Mouse (Mus musculus) forebrain, embryonic 14.5 days (tissue): ENCODE data around the gene Dguok. TPM values are rescaled to one million over a fixed set of nuclear protein-coding genes. Genes with fewer than 3 reads are reported as not detected.
A peak's percentile ranks its signal among the peaks of the same experiment; 100 is the strongest.

Source experiments
- ATAC-seq: fragments of 200-750 bp; cut with Nextera tagmentation; 2 replicates; pipeline ENCODE4 v1.8.0; 2017; ENCODE audit warnings: mild to moderate bottlenecking, moderate library complexity
- DNase-seq: peaks from one replicate; pipeline ENCODE4 v3.0.0-alpha.2; 2015; ENCODE audit warnings: low spot score
- H3K27ac ChIP-seq: fragments of 300-500 bp; sonication (generic); 2 replicates; pipeline ENCODE4 v1.5.1; 2014; ENCODE audit warnings: low read depth, mild to moderate bottlenecking, control low read depth, low read length, moderate library complexity
- H3K27me3 ChIP-seq: fragments of 300-500 bp; sonication (generic); replicated peaks from 2 replicates; pipeline ENCODE4 v1.6.1; 2014; ENCODE audit warnings: low read length, control low read depth, mixed read lengths; ENCODE audit not compliant: control insufficient read depth, insufficient read depth
- H3K36me3 ChIP-seq: fragments of 300-500 bp; sonication (generic); 2 replicates; pipeline ENCODE4 v1.6.1; 2014; ENCODE audit warnings: low read length, control low read depth; ENCODE audit not compliant: control insufficient read depth, insufficient read depth
- H3K4me1 ChIP-seq: fragments of 300-500 bp; sonication (generic); 2 replicates; pipeline ENCODE4 v1.6.1; 2014; ENCODE audit warnings: antibody characterized with exemption, low read length, control low read depth; ENCODE audit not compliant: control insufficient read depth, insufficient read depth
- H3K4me2 ChIP-seq: fragments of 300-500 bp; sonication (generic); 2 replicates; pipeline ENCODE4 v1.6.1; 2014; ENCODE audit warnings: mild to moderate bottlenecking, control low read depth, low read length
- H3K4me3 ChIP-seq: fragments of 300-500 bp; sonication (generic); 2 replicates; pipeline ENCODE4 v1.5.1; 2014; ENCODE audit warnings: low read depth, low read length, control low read depth
- H3K9ac ChIP-seq: fragments of 300-500 bp; sonication (generic); 2 replicates; pipeline ENCODE4 v1.6.1; 2014; ENCODE audit warnings: mild to moderate bottlenecking, low read length, control low read depth, moderate library complexity
- H3K9me3 ChIP-seq: fragments of 300-500 bp; sonication (generic); replicated peaks from 2 replicates; pipeline ENCODE4 v1.6.1; 2016; ENCODE audit warnings: low read length, control low read depth, mixed read lengths; ENCODE audit not compliant: control insufficient read depth
- WGBS: fragments of 180-500 bp; shearing (Covaris S2); extraction: QIAGEN DNeasy Blood & Tissue Kit; methylation state at CpG from one replicate; pipeline ENCODE4 v1.1.7; 2014; 5-methylcytosine and 5-hydroxymethylcytosine counted together
- polyA plus RNA-seq: library from polyadenylated mRNA; unstranded; fragments of >200 nt; fragmentation: Nextera tagmentation; extraction: Ambion mirVana; gene quantifications from 2 replicates; pipeline ENCODE4 v1.2.1, GENCODE M21; 2014

Gene Dguok
- polyA plus RNA-seq, 1 experiment from 2014 or later: 71.1 TPM

DNA sequence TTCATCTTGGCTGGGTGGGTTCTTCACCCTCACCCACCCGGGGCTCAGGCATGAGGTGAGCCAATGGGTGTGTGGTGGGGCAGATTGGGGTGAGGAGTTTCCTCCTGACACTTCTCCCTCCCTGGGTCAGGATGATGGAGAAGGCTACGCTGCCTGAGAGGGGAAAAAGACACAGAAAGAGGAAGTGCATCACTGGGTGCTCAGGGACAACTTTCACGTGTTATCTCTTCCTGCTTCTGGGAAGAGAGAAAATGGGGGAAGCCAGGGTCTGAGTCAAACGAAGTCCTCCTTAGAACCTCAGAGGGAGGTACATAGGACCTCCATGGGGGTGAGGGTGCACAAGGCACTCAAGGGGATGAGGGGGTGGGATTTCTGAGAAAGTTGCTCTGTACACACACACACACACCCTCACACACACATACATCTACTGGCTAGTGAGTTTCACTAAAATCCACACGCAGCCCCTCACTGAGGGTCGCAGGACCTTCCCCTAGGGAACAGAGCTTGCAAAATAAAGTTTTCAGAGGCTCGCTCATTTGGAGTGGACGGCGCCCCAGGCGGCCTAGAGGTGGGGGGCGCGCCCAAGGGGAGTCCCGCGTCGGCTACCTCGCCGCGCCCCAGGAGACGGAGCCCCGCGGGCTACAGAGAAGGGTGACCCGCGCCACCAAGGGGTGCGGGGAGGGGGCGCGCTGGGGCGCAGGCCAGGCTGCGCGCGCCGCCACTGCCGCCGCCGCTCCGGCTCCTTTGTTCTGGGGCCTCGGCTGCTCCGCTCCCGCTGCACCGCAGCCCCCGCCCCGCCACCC lies 51.2 kb downstream of the Dguok start:
- peaks cover 46% of the 10 kb centered on the region for H3K4me1 ChIP-seq
- peak overlapping the region; percentile 84 for H3K4me3 ChIP-seq
- H3K36me3 ChIP-seq: peaks cover 14% of the 10 kb centered on the region; the same call in 1 of the 2 replicates
- ATAC-seq (peak; percentile 65; the same call in 1 of the 2 replicates), DNase-seq (peak; percentile 60)
- no peaks in the 10 kb centered on the region for H3K27me3 ChIP-seq
- peak overlapping the region; percentile 98 for H3K9ac ChIP-seq
- peak overlapping the region; percentile 97 for H3K27ac ChIP-seq
- 4% methylated on average over 20 of the region's 41 CpGs for WGBS
- peak overlapping the region; percentile 97 for H3K4me2 ChIP-seq
- H3K9me3 ChIP-seq: no peaks in the 10 kb centered on the region

GRCm38 (mm10) chr6:83453706-83454105 lies 53.1 kb downstream of the Dguok start:
- Histone ChIP-seq H3K4me2 (peak overlapping the region; percentile 97), H3K9ac (peak overlapping the region; percentile 98), H3K4me3 (peak overlapping the region; percentile 84), H3K9me3 (no peaks in the 10 kb centered on the region), H3K27ac (peak overlapping the region; percentile 24; the same call in 1 of the 2 replicates), H3K27me3 (no peaks in the 10 kb centered on the region), H3K4me1 (peaks cover 48% of the 10 kb centered on the region), H3K36me3 (peaks cover 28% of the 10 kb centered on the region)
- DNase-seq: no peak
- no peak for ATAC-seq
- 34% methylated on average over 11 of the region's 11 CpGs for whole genome bisulfite sequencing

DNA sequence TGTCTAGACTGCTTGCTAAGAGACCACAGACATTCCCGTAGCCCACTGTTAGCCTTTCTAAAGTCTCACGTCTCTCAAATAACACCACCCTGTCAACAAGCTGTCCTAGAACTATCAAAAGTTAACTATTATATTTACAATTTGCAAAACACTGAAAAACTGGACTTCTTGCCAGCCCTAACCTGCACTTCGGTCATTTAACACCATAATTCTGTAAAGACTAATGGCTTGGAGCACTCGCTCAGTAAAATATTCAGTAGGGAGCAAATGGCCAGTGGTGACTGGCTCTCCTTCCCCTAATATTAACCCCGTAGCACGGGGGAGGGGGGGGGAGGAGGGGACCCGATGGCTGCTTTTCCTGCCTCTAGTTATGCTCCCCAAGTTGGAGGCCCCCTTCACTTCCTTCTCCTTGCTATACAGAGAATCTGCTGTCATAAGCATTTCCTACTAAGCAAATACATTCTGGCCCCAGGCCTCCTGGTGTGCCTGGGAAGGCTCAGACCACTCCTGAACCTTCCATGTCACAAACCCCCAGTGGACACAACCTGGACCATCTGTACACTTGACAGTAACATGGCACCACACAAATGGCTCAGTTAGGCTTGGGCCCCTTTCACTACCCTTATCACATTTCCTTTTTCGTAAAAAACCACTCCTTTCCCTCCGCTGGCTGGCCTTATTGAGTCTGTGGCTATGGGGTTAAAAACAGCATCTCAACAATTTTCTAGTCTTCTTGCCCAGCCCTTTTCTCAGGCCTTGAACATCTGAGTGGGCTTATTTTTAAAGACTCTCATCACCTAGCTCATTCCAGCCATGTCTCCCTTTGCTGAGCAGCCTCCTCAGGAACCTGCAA lies 56.1 kb downstream of the Dguok start:
- Histone ChIP-seq H3K27ac (no peak overlapping the region), H3K9ac (0 out of 2 replicates have a peak overlapping the region, but pooled peaks have one; percentile 2), H3K27me3 (no peaks in the 10 kb centered on the region), H3K4me2 (0 out of 2 replicates have a peak overlapping the region, but pooled peaks have one; percentile 33), H3K4me1 (peaks cover 51% of the 10 kb centered on the region), H3K36me3 (peaks cover 39% of the 10 kb centered on the region), H3K9me3 (no peaks in the 10 kb centered on the region), H3K4me3 (no peak overlapping the region)
- DNase-seq: no peak
- WGBS: 84% methylated on average over 9 of the region's 9 CpGs
- no peak for ATAC-seq

- 82% methylated on average over 3 of the region's 3 CpGs for WGBS
- H3K27me3 ChIP-seq: no peaks in the 10 kb centered on the region
- H3K4me3 ChIP-seq: no peak overlapping the region
- H3K4me2 ChIP-seq: no peak overlapping the region
- H3K9me3 ChIP-seq: no peaks in the 10 kb centered on the region
- no peak for DNase-seq
- no peak overlapping the region for H3K27ac ChIP-seq
- peaks cover 54% of the 10 kb centered on the region for H3K4me1 ChIP-seq
- H3K9ac ChIP-seq: no peak overlapping the region
- H3K36me3 ChIP-seq: peaks cover 49% of the 10 kb centered on the region
- no peak for ATAC-seq
Measured at GRCm38 (mm10) chr6:83449440-83449839, 57.3 kb downstream of the Dguok start.

DNA sequence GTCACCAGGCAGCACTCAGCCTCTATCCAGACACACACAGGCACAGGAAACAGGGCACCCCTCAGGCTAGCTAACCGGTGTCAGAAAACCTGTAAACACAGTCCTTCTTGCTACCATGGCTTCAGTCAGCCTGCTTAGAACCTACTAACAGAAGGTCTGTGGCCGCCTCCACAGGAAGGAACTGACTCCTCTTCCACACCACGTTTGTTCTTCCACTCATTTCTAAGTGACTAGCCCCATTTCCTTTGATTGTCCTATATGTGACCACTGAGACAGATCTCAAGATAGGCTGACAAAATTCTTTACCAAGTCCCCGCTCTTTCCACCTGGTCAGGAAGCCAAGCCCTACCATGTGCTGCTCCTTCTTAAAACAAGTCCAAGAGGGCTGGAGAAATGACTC lies 57.9 kb downstream of the Dguok start:
- WGBS: 85% methylated on average over 4 of the region's 4 CpGs

GRCm38 (mm10) chr6:83447031-83447430 lies 59.7 kb downstream of the Dguok start:
- no peak overlapping the region for H3K4me3 ChIP-seq
- no peaks in the 10 kb centered on the region for H3K27me3 ChIP-seq
- H3K27ac ChIP-seq: no peak overlapping the region
- peaks cover 56% of the 10 kb centered on the region for H3K4me1 ChIP-seq
- 87% methylated on average over 7 of the region's 7 CpGs for WGBS
- H3K36me3 ChIP-seq: peaks cover 48% of the 10 kb centered on the region
- H3K9ac ChIP-seq: no peak overlapping the region
- no peak for DNase-seq
- no peak for ATAC-seq
- no peak overlapping the region for H3K4me2 ChIP-seq
- no peaks in the 10 kb centered on the region for H3K9me3 ChIP-seq

More for the DNA sequence above, 57.9 kb downstream of the Dguok start:
- peaks cover 49% of the 10 kb centered on the region for H3K36me3 ChIP-seq
- DNase-seq (no peak), ATAC-seq (no peak)
- H3K27me3 ChIP-seq: no peaks in the 10 kb centered on the region
- peaks cover 54% of the 10 kb centered on the region for H3K4me1 ChIP-seq
- H3K9me3 ChIP-seq: no peaks in the 10 kb centered on the region
- H3K4me3 ChIP-seq: no peak overlapping the region
- H3K4me2 ChIP-seq: no peak overlapping the region
- no peak overlapping the region for H3K27ac ChIP-seq
- no peak overlapping the region for H3K9ac ChIP-seq

DNA sequence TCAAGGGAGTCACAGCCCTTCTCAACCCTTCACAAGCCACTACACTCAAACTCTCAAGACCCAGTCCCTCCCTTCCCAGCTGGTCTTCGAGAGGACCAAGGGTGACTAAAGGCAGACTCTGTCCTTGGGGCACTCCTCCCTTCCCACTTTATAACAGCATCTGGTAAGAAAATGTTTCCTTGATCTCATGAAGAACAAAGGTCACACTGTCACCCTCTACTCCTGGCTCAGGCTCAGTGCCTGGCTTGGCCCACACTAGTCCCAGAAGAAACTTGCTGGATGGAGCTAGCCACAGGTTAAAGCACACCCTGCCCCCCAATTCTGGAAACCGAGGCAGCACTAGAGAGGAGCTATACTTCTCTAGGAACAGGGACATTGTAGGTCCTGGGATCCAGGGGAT lies 61.0 kb downstream of the Dguok start:
- WGBS: 91% methylated on average over 2 of the region's 2 CpGs
- DNase-seq: no peak
- Histone ChIP-seq H3K36me3 (peaks cover 37% of the 10 kb centered on the region), H3K4me2 (no peak overlapping the region), H3K4me1 (peaks cover 49% of the 10 kb centered on the region), H3K27ac (no peak overlapping the region), H3K9me3 (no peaks in the 10 kb centered on the region), H3K4me3 (no peak overlapping the region), H3K9ac (no peak overlapping the region), H3K27me3 (no peaks in the 10 kb centered on the region)
- no peak for ATAC-seq

GRCm38 (mm10) chr6:83443441-83444340 lies 63.1 kb downstream of the Dguok start:
- no peak overlapping the region for H3K4me3 ChIP-seq
- peak overlapping the region; percentile 68 for H3K27ac ChIP-seq
- peaks cover 23% of the 10 kb centered on the region for H3K36me3 ChIP-seq
- peak overlapping the region; percentile 36 for H3K4me2 ChIP-seq
- WGBS: 4% methylated on average over 13 of the region's 13 CpGs
- peaks cover 65% of the 10 kb centered on the region for H3K4me1 ChIP-seq
- H3K27me3 ChIP-seq: no peaks in the 10 kb centered on the region
- peak overlapping the region; percentile 35 for H3K9ac ChIP-seq
- H3K9me3 ChIP-seq: no peaks in the 10 kb centered on the region
- ATAC-seq: peak; percentile 40
- DNase-seq: peak; percentile 87
